Mouse (Mus musculus) C3H10T1/2 (cell line): ENCODE results near the gene Pakap. TPM values are rescaled to one million over a fixed set of nuclear protein-coding genes. Genes with fewer than 3 reads are reported as not detected.

Experiments used
- polyA plus RNA-seq, 2 experiments: library from polyadenylated mRNA; unstranded; fragments of >200 nt; fragmentation: generic; extraction: Trizol; gene quantifications; one replicate each; pipeline ENCODE4 v1.2.1; 2012; ENCODE audit warnings: missing spikeins in 2 of 2

Gene Pakap
- 1 to 10 TPM in 1 of 2 experiments, under 1 TPM in 1; 0.08 to 1.0 TPM for polyA plus RNA-seq

DNA sequence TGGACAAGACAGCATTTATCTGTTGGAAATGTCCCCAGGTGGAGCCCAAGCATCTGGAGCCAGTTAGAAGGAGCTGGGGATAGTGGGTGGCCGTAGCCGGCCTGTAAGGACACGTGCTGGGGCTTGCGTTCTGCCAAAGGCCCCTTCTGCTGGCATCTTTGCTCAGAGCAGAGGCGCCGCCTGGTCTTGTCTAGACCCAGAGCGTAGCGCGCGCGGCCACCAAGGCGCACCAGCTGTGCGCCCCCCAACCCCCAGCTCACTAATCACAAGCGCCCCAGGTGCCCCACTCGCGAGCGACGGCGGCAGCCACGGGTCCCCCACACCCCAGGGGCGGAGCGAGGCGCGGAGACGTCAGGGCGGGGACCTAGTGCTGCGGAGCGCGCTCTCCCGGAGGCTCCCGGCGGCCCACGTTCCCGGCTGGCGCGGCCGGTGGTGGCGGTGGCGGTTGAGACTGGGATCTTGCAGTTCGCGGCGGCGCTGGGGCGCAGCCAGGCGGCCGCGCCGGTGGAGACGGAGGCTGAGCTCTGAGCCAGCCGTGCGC lies at the start of gene Pakap:
Pakap (plus strand) TSS at position 514 of the 541 bp plus-strand sequence.

DNA sequence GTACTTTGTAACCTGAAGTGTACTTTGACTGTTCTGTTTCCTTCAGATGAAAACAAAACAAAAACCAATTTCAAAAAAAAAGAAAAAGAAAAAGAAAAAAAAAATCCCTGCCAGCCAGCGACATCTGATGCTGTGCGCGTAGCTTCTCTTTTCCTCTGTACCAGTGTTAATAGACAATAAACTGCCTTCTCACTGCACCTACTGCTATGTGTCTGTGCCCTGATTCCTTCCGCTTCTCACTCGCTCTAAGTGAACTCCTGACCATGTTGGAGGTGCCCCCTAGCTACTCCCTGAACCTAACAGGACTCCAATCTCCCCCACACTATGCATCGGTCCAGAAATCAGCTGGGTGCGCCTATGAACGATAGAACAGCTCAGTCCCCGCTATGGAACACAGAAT lies 149.4 kb downstream of the Pakap start, which contains the start of gene Akap2:
Akap2 (plus strand) TSS at position 304 of the 400 bp plus-strand sequence.

DNA sequence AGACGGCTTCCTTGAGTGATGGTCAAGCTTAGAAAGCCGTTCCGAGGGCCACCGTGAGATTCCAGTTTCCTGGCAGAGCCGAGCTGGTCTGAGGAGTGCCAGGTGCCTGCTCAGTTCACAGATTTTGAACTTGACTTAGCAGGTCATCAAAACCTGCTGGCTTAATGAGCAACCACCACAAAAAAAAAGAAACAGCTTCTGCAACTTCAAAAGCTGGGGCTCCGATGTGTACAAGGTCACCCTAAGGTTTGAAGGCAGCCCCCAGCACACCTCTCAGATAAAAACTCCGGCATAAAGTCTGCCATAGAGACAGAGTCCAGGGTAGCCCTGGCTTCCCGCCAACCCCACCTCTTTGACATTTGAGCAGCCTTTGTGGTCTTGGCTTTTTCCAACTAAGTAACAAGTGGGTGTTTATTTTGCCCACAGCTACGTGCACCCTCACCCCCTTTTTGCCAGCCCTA lies 348.3 kb downstream of the Pakap start, which contains the start of gene D630039A03Rik:
D630039A03Rik (minus strand) TSS at position 97 of the 461 bp plus-strand sequence.

Other genes starting within 250 kb of the Pakap start
- under 1 TPM in 1 of 2 experiments, not detected in 1; 0.71 TPM for gene Palm2, start 133.9 kb upstream of the Pakap start, polyA plus RNA-seq
- gene Akap2, start 149.5 kb downstream of the Pakap start, polyA plus RNA-seq, result 10 to 100 TPM in 1 of 2 experiments, 1 to 10 TPM in 1; 3.8 to 18.7 TPM